14 mouse cellular contexts compared by ENCODE assay signal in the genomic region with DNA sequence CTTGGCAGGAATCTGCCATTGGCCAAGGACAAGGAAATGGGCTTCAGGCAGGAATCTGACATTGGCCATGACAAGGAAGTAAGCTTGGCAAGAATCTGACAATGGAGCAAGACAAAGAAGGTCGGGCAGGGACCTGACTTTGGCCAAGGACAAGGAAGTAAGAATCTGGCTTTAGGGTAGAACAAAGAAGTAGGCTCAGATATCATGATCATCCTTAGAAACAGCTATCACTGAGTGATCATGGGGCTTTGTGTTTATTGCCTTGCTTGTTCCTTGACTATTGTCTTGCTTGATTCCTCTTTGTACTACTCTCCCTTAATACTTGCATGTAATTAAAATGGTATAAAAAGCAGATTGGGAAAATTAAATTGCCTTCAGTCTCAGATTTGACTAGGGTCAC. TPM values are rescaled to one million over a fixed set of nuclear protein-coding genes. Genes with fewer than 3 reads are reported as not detected.
"Had no signal": no experiment of that assay in that cellular context is flagged by ENCODE, and none has a peak within 500 bp of the region (broad histone marks: within the 10 kb centered on the region; RNA-seq: fewer than 3 reads in every experiment).

No protein-coding gene starts in this region.

RNA-seq across cellular contexts. Expression of a gene that starts 9.9 kb away (rescaled TPM):
- total RNA-seq: neutrophil, adult 5-6 weeks had no signal
- polyA plus RNA-seq: spleen, adult 2 months had no signal

RNA-seq across cellular contexts. Expression of a gene that starts 18.7 kb away (rescaled TPM):
- total RNA-seq: neutrophil, adult 5-6 weeks had no signal
- polyA plus RNA-seq: neural tube, embryonic 13.5 days; neural tube, embryonic 14.5 days; neural tube, embryonic 15.5 days; small intestine, adult 2 months; spleen, adult 2 months; stomach, embryonic 14.5 days; stomach, embryonic 15.5 days; stomach, embryonic 16.5 days; stomach, postnatal 0 days; thymus, adult 2 months; urinary bladder, adult 2 months had no signal

RNA-seq across cellular contexts. Expression of a gene that starts 23.0 kb away (rescaled TPM):
- total RNA-seq: neutrophil, adult 5-6 weeks had no signal

RNA-seq across cellular contexts. Expression of a gene that starts 30.8 kb away (rescaled TPM):
- total RNA-seq: neutrophil, adult 5-6 weeks had no signal
- polyA plus RNA-seq: neural tube, embryonic 13.5 days; neural tube, embryonic 14.5 days; neural tube, embryonic 15.5 days; spleen, adult 2 months; testis, adult 2 months; thymus, postnatal 0 days had no signal
